Mouse (Mus musculus): ENCODE results near the gene Olfr924. TPM values are rescaled to one million over a fixed set of nuclear protein-coding genes. Genes with fewer than 3 reads are reported as not detected.
"Not testable (repeated sequence)": the region's sequence is repeated elsewhere in the genome, so short reads cannot be mapped to it uniquely, and the experiment has no call there.

Olfr924 gene
- not detected for total RNA-seq (2022)

- no peak for DNase-seq (ENCODE audit: low spot score in 2 of 2)
Measured at GRCm38 (mm10) chr9:38844149-38844548, at the start of gene Olfr924. Olfr924 (plus strand) TSS chr9:38844449.

GRCm38 (mm10) chr9:38805696-38806095, 38.6 kb upstream of the Olfr924 start:
- no peak for DNase-seq (ENCODE audit: low spot score in 2 of 2)

GRCm38 (mm10) chr9:38814314-38814713, 29.9 kb upstream of the Olfr924 start, which contains the start of gene Olfr922:
Olfr922 (plus strand) TSS chr9:38814614.
- no peak for DNase-seq (ENCODE audit: low spot score in 2 of 2)

GRCm38 (mm10) chr9:38815458-38815986, 28.7 kb upstream of the Olfr924 start:
- DNase-seq (ENCODE audit: low spot score in 2 of 2): no peak

GRCm38 (mm10) chr9:38826245-38826644, 18.0 kb upstream of the Olfr924 start, which contains the start of gene Olfr923:
Olfr923 (plus strand) TSS chr9:38826545.
- DNase-seq (ENCODE audit: low spot score in 2 of 2): no peak

GRCm38 (mm10) chr9:38833027-38833426, 11.2 kb upstream of the Olfr924 start:
- no peak for DNase-seq (ENCODE audit: low spot score in 2 of 2)

- DNase-seq (ENCODE audit: low spot score in 2 of 2): no peak
Measured at GRCm38 (mm10) chr9:38854760-38855159, 10.5 kb downstream of the Olfr924 start, which contains the start of gene Olfr26. Olfr26 (plus strand) TSS chr9:38855060.

- DNase-seq (ENCODE audit: low spot score in 2 of 2): not testable (repeated sequence)
Measured at GRCm38 (mm10) chr9:38874880-38875279, 30.6 kb downstream of the Olfr924 start.

- no peak for DNase-seq (ENCODE audit: low spot score in 2 of 2)
Measured at GRCm38 (mm10) chr9:38876826-38877225, 32.6 kb downstream of the Olfr924 start, which contains the start of gene Olfr926. Olfr926 (plus strand) TSS chr9:38877126.

Other genes starting within 250 kb of the Olfr924 start
- gene Olfr914, start 239.3 kb upstream of the Olfr924 start, total RNA-seq (2022): not detected
- not detected for gene Olfr916, start 184.6 kb upstream of the Olfr924 start, total RNA-seq (2022)
- gene Olfr917, start 178.6 kb upstream of the Olfr924 start, total RNA-seq (2022): not detected
- not detected for gene Olfr918, start 169.8 kb upstream of the Olfr924 start, total RNA-seq (2022)
- not detected for gene Olfr919, start 140.8 kb upstream of the Olfr924 start, total RNA-seq (2022)
- 10 to 100 TPM; 12.9 to 16.0 (median 14.7) TPM for gene Vwa5a, start 126.2 kb upstream of the Olfr924 start, total RNA-seq (2022)
- gene Olfr920, start 92.2 kb upstream of the Olfr924 start, total RNA-seq (2022): under 1 TPM in 3 of 4 experiments, not detected in 1; 0.04 to 0.05 (median 0.05) TPM
- not detected for gene Olfr921, start 71.4 kb upstream of the Olfr924 start, total RNA-seq (2022)
- not detected for gene Olfr922, start 29.8 kb upstream of the Olfr924 start, total RNA-seq (2022)
- not detected for gene Olfr923, start 17.9 kb upstream of the Olfr924 start, total RNA-seq (2022)
- gene Olfr26, start 10.6 kb downstream of the Olfr924 start, total RNA-seq (2022): not detected
- not detected for gene Olfr926, start 32.7 kb downstream of the Olfr924 start, total RNA-seq (2022)
- gene Olfr930, start 85.4 kb downstream of the Olfr924 start, total RNA-seq (2022): not detected
- not detected for gene Olfr933, start 127.9 kb downstream of the Olfr924 start, total RNA-seq (2022)
- gene Olfr934, start 143.9 kb downstream of the Olfr924 start, total RNA-seq (2022): not detected
- not detected for gene Olfr935, start 155.2 kb downstream of the Olfr924 start, total RNA-seq (2022)
- not detected for gene Olfr146, start 178.9 kb downstream of the Olfr924 start, total RNA-seq (2022)
- gene Olfr937, start 220.5 kb downstream of the Olfr924 start, total RNA-seq (2022): not detected
- gene Olfr938, start 234.4 kb downstream of the Olfr924 start, total RNA-seq (2022): not detected

Data from gastrocnemius, adult 8-10 months (tissue).